Mouse (Mus musculus) hindbrain, embryonic 16.5 days (tissue): Measurements from ENCODE around the gene Fam169b. TPM values are rescaled to one million over a fixed set of nuclear protein-coding genes. Genes with fewer than 3 reads are reported as not detected.

ENCODE experiments used
- ATAC-seq: fragments of 200-750 bp; cut with Nextera tagmentation; 2 replicates; pipeline ENCODE4 v1.8.0; 2017; ENCODE audit warnings: moderate TSS enrichment, moderate library complexity
- H3K27ac ChIP-seq: fragments of 300-500 bp; sonication (generic); 2 replicates; pipeline ENCODE4 v1.5.1; 2014; ENCODE audit warnings: low read depth, mild to moderate bottlenecking, control low read depth, low read length, moderate library complexity
- H3K27me3 ChIP-seq: fragments of 300-500 bp; sonication (generic); replicated peaks from 2 replicates; pipeline ENCODE4 v1.6.1; 2014; ENCODE audit warnings: low read length; ENCODE audit not compliant: control insufficient read depth, insufficient read depth
- H3K36me3 ChIP-seq: fragments of 300-500 bp; sonication (generic); 2 replicates; pipeline ENCODE4 v1.6.1; 2014; ENCODE audit warnings: mild to moderate bottlenecking, low read length, moderate library complexity, mixed read lengths; ENCODE audit not compliant: control insufficient read depth, insufficient read depth
- H3K4me1 ChIP-seq: fragments of 300-500 bp; sonication (generic); 2 replicates; pipeline ENCODE4 v1.6.1; 2014; ENCODE audit warnings: low read depth, low read length; ENCODE audit not compliant: control insufficient read depth, insufficient read depth
- H3K4me2 ChIP-seq: fragments of 300-500 bp; sonication (generic); 2 replicates; pipeline ENCODE4 v1.6.1; 2014; ENCODE audit warnings: mild to moderate bottlenecking, low read length, control low read depth, moderate library complexity
- H3K4me3 ChIP-seq: fragments of 300-500 bp; sonication (generic); 2 replicates; pipeline ENCODE4 v1.5.1; 2014; ENCODE audit warnings: mild to moderate bottlenecking, low read length, control low read depth, moderate library complexity
- H3K9ac ChIP-seq: fragments of 300-500 bp; sonication (generic); 2 replicates; pipeline ENCODE4 v1.6.1; 2014; ENCODE audit warnings: low read depth, mild to moderate bottlenecking, control low read depth, low read length, moderate library complexity
- H3K9me3 ChIP-seq: fragments of 300-500 bp; sonication (generic); 2 replicates; pipeline ENCODE4 v1.6.1; 2014; ENCODE audit warnings: mild to moderate bottlenecking, low read length, moderate library complexity; ENCODE audit not compliant: control insufficient read depth
- WGBS: fragments of 180-500 bp; shearing (Covaris S2); extraction: QIAGEN DNeasy Blood & Tissue Kit; methylation state at CpG from one replicate; pipeline ENCODE4 v1.1.7; 2014; 5-methylcytosine and 5-hydroxymethylcytosine counted together
- polyA plus RNA-seq: library from polyadenylated mRNA; unstranded; fragments of >200 nt; fragmentation: Nextera tagmentation; extraction: Ambion mirVana; gene quantifications from 2 replicates; pipeline ENCODE4 v1.2.1, GENCODE M21; 2015

Gene Fam169b
- polyA plus RNA-seq, 1 experiment from 2014 or later = not detected

DNA sequence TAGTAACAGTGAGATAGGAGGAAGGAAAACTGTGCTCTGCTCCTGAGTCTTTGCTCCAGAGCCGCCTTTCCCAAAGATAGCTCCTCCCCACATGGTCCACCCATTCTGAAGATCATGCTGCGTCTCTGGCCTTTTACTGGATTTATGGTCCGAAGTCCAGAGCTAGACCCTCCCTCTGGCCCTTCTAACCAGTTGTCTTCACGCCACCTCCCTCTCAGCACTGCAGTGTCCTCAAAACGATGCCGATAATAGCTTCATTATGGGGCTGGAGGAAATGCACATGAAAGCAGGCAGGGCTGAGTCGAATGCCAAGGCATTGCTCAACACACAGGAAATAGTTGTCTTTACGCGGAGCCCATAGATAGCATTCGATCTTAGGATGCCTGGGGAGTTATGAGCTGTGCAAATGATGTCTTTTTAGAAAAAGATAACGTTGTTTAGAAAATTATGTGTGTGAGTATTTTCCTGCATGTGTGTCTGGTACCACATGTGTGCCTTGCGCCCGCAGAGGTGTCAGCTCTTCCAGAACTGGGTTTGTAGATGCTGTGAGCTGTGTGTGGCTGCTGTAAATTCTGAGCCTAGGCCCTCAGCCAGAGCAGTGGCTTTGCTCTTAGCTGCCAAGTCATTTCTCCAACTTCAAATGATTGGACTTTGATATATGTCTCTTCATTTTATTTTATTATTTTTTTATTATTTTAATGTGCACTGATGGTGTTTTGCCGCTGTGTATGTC is 46.6 kb downstream of the Fam169b start:
- Histone ChIP-seq H3K36me3 (no peaks in the 10 kb centered on the region), H3K27ac (no peak overlapping the region), H3K4me2 (no peak overlapping the region), H3K4me1 (no peaks in the 10 kb centered on the region), H3K9ac (no peak overlapping the region), H3K9me3 (no peaks in the 10 kb centered on the region), H3K4me3 (no peak overlapping the region), H3K27me3 (no peaks in the 10 kb centered on the region)
- WGBS = 84% methylated on average over 14 of the region's 14 CpGs
- ATAC-seq = no peak

DNA sequence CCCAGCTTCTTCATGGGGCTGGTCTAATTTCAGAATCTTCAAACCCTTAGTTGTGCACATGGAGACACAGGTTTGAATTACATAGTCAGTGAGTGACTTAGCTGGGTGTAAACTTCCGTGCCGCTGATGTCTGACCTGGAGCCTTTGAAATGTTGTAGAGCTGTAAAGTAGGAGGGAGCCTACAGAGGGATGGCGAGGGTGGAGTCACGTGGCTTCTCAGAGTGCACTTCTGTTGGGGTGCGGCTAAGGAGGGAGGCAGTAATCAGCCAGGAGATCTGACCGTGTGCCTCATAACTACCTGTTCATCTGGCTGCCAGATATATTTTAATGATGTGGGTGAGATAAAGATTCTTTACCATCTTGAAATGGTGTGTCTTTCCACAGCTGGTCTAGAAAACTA is 49.4 kb downstream of the Fam169b start:
- H3K9me3 ChIP-seq = no peaks in the 10 kb centered on the region
- no peaks in the 10 kb centered on the region for H3K27me3 ChIP-seq
- H3K4me2 ChIP-seq = no peak overlapping the region
- no peak overlapping the region for H3K4me3 ChIP-seq
- H3K9ac ChIP-seq = no peak overlapping the region
- no peak overlapping the region for H3K27ac ChIP-seq
- WGBS = 89% methylated on average over 6 of the region's 6 CpGs
- no peak for ATAC-seq
- no peaks in the 10 kb centered on the region for H3K4me1 ChIP-seq
- H3K36me3 ChIP-seq = no peaks in the 10 kb centered on the region

DNA sequence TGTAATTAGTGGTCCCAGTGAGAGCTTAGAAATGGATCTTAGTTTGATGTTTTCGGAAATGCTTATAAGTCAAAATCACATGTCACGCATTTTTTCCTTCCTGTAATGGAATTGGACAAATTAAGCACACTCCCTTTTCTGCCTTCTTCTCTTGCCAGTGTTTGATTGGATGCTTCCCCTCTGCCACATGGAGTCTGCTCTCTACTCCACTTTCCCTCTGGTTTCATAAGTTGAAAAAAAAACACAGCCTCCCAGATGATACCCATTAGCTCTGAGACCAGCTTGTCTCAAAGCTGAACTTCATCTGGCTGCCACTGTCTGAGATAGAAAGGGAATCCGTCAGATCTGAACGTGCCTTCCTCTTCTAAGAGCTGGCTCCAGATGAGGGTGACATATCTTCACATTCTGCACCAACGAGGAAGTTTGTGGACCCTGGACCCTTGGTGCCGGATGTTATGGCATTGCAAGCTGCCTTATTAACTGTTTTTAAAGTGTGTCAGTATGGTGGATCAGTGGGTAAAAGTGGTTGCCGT is 52.6 kb downstream of the Fam169b start:
- Histone ChIP-seq H3K4me3 (no peak overlapping the region), H3K9ac (no peak overlapping the region), H3K27me3 (no peaks in the 10 kb centered on the region), H3K4me1 (no peaks in the 10 kb centered on the region), H3K4me2 (no peak overlapping the region), H3K27ac (no peak overlapping the region), H3K36me3 (no peaks in the 10 kb centered on the region), H3K9me3 (no peaks in the 10 kb centered on the region)
- no peak for ATAC-seq
- WGBS = 82% methylated on average over 7 of the region's 7 CpGs

DNA sequence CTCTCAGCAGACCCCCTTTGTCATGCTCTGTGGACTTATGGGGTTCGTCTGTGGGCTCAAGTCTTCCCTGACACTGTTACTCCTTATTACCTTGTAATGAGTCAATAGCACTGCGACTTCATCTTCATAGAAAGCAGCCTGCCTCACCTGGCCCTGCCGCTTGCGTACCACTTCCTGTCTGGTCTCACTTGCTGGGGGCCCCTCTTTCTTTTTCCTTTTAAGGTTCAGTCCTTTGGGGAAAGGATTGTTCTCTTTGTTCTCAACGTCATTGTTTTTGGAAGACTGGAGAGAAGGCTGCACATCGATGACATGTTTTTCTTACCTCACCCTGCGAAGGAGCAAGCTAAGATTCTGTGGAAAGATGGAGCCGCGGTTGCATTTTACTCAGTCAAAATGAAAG is 55.4 kb downstream of the Fam169b start:
- no peaks in the 10 kb centered on the region for H3K4me1 ChIP-seq
- H3K36me3 ChIP-seq = no peaks in the 10 kb centered on the region
- 82% methylated on average over 9 of the region's 9 CpGs for WGBS
- no peak for ATAC-seq
- no peaks in the 10 kb centered on the region for H3K9me3 ChIP-seq
- H3K27ac ChIP-seq = no peak overlapping the region
- no peak overlapping the region for H3K9ac ChIP-seq
- no peak overlapping the region for H3K4me2 ChIP-seq
- H3K4me3 ChIP-seq = no peak overlapping the region
- H3K27me3 ChIP-seq = no peaks in the 10 kb centered on the region

DNA sequence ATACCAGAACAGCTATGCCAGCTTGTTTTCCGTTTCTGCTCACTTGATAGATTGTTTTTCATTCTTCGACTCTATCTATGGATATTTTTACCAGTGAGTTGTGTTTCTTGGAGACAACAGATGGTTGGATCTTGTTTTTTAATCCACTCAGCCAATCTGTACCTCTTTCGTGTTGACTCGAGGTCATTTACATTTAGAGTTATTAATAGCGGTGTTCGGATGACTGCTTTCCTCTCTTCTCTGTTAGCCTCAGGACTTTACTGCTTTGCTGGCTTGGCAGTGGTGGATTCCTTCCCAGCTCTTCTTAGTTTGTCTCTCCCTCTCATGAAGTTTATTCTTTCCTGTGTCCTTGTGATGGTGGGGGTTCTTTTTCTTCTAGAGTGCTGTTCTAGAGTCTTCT is 59.2 kb downstream of the Fam169b start:
- H3K9me3 ChIP-seq = no peaks in the 10 kb centered on the region
- H3K4me3 ChIP-seq = no peak overlapping the region
- 92% methylated on average over 6 of the region's 6 CpGs for WGBS
- H3K4me1 ChIP-seq = no peaks in the 10 kb centered on the region
- no peak for ATAC-seq
- H3K9ac ChIP-seq = no peak overlapping the region
- H3K27me3 ChIP-seq = no peaks in the 10 kb centered on the region
- no peak overlapping the region for H3K27ac ChIP-seq
- H3K36me3 ChIP-seq = no peaks in the 10 kb centered on the region
- H3K4me2 ChIP-seq = no peak overlapping the region

DNA sequence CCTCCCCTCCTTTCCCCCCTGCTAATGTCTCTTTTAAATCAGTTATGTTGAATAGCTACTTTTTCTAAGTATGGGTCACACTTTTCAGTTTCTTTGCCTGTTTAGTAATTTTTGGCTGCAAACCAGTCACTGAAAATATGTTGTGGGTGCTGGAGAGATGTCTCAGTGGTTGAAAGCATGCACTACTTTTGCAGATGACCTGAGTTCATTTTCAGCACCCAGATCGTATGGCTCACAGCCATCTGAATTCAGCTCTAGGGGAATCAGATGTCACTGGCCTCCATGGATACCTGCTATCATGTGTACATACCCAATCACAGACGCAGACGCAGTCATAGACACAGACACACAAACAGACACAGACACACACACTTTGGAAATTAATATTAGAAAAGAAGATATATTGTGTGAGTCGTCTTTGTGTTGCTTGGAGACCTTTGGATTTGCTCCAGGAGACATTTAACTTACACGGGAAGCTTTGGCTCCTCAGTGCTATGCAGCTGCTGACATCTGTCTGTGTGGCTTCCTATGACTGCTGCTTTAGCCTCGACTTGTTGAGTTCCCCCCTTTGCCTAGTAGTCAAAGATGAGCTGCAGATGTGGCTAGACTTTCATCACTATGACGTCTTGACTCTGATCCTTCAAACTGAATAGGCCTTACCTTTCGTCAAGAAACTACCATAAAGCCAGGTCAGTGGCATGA is 63.6 kb downstream of the Fam169b start:
- no peak overlapping the region for H3K4me3 ChIP-seq

DNA sequence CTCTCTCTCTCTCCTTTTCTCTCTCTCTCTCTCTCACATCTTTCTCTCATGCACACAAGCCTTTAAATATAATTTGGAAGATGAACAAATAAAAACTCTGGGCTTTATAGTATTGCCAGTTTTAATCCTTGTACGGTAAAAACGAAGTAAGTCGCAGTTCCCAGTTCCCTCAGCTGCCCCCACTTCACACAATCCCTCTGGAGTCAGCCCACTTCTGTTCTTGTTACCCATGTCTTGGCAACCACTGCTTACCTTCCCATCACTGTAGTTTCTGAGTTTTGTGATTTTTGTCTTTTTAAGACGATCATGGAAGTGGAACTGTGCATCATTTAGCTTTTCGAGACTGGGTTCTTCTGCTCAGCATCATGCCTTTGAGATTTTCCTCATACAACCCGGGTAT is 65.0 kb downstream of the Fam169b start:
- H3K4me3 ChIP-seq = no peak overlapping the region
- no peaks in the 10 kb centered on the region for H3K36me3 ChIP-seq
- no peak overlapping the region for H3K4me2 ChIP-seq
- H3K9ac ChIP-seq = no peak overlapping the region
- 46% methylated on average over 6 of the region's 6 CpGs for WGBS
- no peak for ATAC-seq
- H3K27me3 ChIP-seq = no peaks in the 10 kb centered on the region
- no peak overlapping the region for H3K27ac ChIP-seq
- no peaks in the 10 kb centered on the region for H3K9me3 ChIP-seq
- H3K4me1 ChIP-seq = no peaks in the 10 kb centered on the region

More for the DNA sequence above, 63.6 kb downstream of the Fam169b start:
- H3K4me1 ChIP-seq = no peaks in the 10 kb centered on the region
- no peak overlapping the region for H3K9ac ChIP-seq
- WGBS = 72% methylated on average over 8 of the region's 8 CpGs
- no peaks in the 10 kb centered on the region for H3K9me3 ChIP-seq
- H3K27me3 ChIP-seq = no peaks in the 10 kb centered on the region
- no peaks in the 10 kb centered on the region for H3K36me3 ChIP-seq
- no peak overlapping the region for H3K4me2 ChIP-seq
- no peak for ATAC-seq
- H3K27ac ChIP-seq = no peak overlapping the region

DNA sequence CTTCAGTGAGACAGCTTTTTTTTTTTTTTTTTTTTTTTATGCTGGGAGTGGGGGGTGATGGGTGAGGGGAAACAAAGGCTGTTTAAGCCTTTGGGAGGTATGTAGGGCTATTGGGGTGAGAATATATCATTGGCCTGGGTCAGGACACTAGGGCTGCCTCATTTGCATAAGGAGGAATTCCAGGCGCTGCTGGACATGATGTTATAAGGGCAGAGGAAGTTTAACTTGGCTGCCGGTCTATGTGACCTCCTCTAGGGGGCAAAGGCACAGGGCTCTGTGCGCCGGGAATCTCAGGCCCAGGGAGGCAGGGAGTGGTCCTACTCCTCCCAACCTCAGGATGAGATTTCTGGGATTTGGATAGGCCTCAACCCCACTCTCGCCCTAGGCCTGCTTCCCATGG is 70.9 kb downstream of the Fam169b start:
- WGBS = 57% methylated on average over 5 of the region's 5 CpGs
- ATAC-seq = no peak
- no peaks in the 10 kb centered on the region for H3K36me3 ChIP-seq

DNA sequence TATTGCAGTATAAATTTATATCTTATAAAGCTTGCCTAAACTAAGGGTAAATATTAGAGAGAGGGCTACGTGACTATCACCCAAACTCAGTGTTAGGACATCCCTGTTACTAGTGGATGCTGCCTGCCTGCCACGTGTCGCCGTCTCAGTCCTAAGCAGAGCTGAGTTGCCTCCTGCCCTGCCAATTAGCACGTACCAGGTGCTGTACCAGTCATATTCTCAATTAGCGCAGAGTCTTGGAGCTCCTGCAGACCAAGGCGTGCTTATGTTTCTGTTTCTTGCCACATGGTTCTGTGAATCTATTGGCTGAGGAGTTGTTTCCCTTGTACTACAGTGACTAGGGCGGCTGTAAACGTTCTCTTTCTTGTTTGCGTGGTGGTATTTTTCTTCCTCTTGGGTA is 72.3 kb downstream of the Fam169b start:
- Histone ChIP-seq H3K27ac (no peak overlapping the region), H3K27me3 (no peaks in the 10 kb centered on the region), H3K4me2 (no peak overlapping the region), H3K9ac (no peak overlapping the region), H3K9me3 (no peaks in the 10 kb centered on the region), H3K4me1 (no peaks in the 10 kb centered on the region), H3K4me3 (no peak overlapping the region), H3K36me3 (no peaks in the 10 kb centered on the region)
- no peak for ATAC-seq
- 84% methylated on average over 10 of the region's 10 CpGs for WGBS

More for the DNA sequence above, 70.9 kb downstream of the Fam169b start:
- no peak overlapping the region for H3K27ac ChIP-seq
- no peaks in the 10 kb centered on the region for H3K4me1 ChIP-seq
- no peak overlapping the region for H3K4me3 ChIP-seq
- H3K4me2 ChIP-seq = no peak overlapping the region
- H3K27me3 ChIP-seq = no peaks in the 10 kb centered on the region
- H3K9ac ChIP-seq = no peak overlapping the region
- no peaks in the 10 kb centered on the region for H3K9me3 ChIP-seq
